Mouse (Mus musculus): ENCODE data around the gene Fto.

The Fto gene

GRCm38 (mm10) chr8:91532671-91533436 lies 219.5 kb downstream of the Fto start:
- no peak for DNase-seq

GRCm38 (mm10) chr8:91534752-91535151 lies 221.4 kb downstream of the Fto start:
- DNase-seq: no peak

GRCm38 (mm10) chr8:91538109-91538508 lies 224.8 kb downstream of the Fto start:
- DNase-seq: no peak

GRCm38 (mm10) chr8:91538892-91539291 lies 225.6 kb downstream of the Fto start:
- no peak for DNase-seq

GRCm38 (mm10) chr8:91539586-91539985 lies 226.3 kb downstream of the Fto start:
- no peak for DNase-seq

- DNase-seq: no peak
These were observed 227.9 kb downstream of the Fto start for GRCm38 (mm10) chr8:91541229-91541628.

GRCm38 (mm10) chr8:91545561-91545960 lies 232.2 kb downstream of the Fto start:
- no peak for DNase-seq

GRCm38 (mm10) chr8:91546599-91546998 lies 233.3 kb downstream of the Fto start:
- DNase-seq: no peak

- no peak for DNase-seq
These were observed 236.8 kb downstream of the Fto start for GRCm38 (mm10) chr8:91550131-91550530.

GRCm38 (mm10) chr8:91551166-91551765 lies 237.9 kb downstream of the Fto start:
- no peak for DNase-seq

- DNase-seq: no peak
These were observed 238.6 kb downstream of the Fto start for GRCm38 (mm10) chr8:91551775-91552538.

GRCm38 (mm10) chr8:91552635-91553034 lies 239.3 kb downstream of the Fto start:
- DNase-seq: no peak

GRCm38 (mm10) chr8:91553387-91553786 lies 240.1 kb downstream of the Fto start:
- no peak for DNase-seq

- DNase-seq: no peak
These were observed 243.8 kb downstream of the Fto start for GRCm38 (mm10) chr8:91557041-91557587.

GRCm38 (mm10) chr8:91558408-91558807 lies 245.1 kb downstream of the Fto start:
- no peak for DNase-seq

- DNase-seq: no peak
These were observed 246.8 kb downstream of the Fto start for GRCm38 (mm10) chr8:91560017-91560591.

GRCm38 (mm10) chr8:91561241-91561640 lies 247.9 kb downstream of the Fto start:
- DNase-seq: no peak

- no peak for DNase-seq
These were observed 249.3 kb downstream of the Fto start for GRCm38 (mm10) chr8:91562600-91562999.

- no peak for DNase-seq
These were observed 250.0 kb downstream of the Fto start for GRCm38 (mm10) chr8:91563326-91563725.

- DNase-seq: no peak
These were observed 252.7 kb downstream of the Fto start for GRCm38 (mm10) chr8:91565869-91566502.

- no peak for DNase-seq
These were observed 253.2 kb downstream of the Fto start for GRCm38 (mm10) chr8:91566503-91566869.

GRCm38 (mm10) chr8:91569874-91570273 lies 256.5 kb downstream of the Fto start:
- DNase-seq: no peak

GRCm38 (mm10) chr8:91570809-91571208 lies 257.5 kb downstream of the Fto start:
- DNase-seq: no peak

Measured in thymus, postnatal 36 days (tissue).